In the genomic region with DNA sequence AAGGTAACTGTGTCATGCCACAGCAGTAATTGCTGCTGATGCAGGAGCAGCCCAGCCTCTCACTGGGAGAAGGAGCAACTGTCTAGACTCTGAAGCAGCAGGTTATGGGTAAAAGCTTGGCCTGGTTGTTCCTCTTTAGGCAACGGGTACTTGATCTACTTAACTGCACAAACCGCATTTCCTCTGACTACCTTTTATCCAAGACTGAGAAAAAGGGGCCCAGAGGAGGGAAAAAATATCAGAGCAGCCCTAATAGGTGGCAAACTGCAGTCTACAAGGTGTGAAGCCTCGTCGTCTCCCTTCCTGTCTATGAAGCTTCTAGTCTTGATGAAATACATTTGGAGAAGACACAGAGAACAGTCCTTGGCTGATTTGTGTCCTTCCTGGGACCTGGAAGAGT, we compare ENCODE assay signal across 8 mouse cellular contexts. TPM values are rescaled to one million over a fixed set of nuclear protein-coding genes. Genes with fewer than 3 reads are reported as not detected.
DNase-seq lines count a peak whose midpoint lies in the region; ATAC-seq and TF ChIP-seq lines count a peak whose summit lies in the region.

No protein-coding gene starts in this region.

- no peak for ATAC-seq in kidney, embryonic 15.5 days (replicated peaks; ENCODE audit: low FRiP score)
- ATAC-seq in hindbrain, postnatal 0 days = no peak
- no peak for ATAC-seq in midbrain, postnatal 0 days (ENCODE audit: low FRiP score)
- no peak for ATAC-seq in inflammation-experienced regulatory T-cells, adult 6 months

- WGBS in kidney, embryonic 15.5 days = 83% methylated on average over 4 of the region's 4 CpGs
- WGBS in hindbrain, postnatal 0 days = 75% methylated on average over 4 of the region's 4 CpGs
- WGBS in midbrain, postnatal 0 days = 81% methylated on average over 4 of the region's 4 CpGs

- TF ChIP-seq CTCF in hindbrain, postnatal 0 days (IDR thresholded peaks at IDR 0.05; ENCODE audit: low read depth) = no peak
- no peak for TF ChIP-seq CTCF in midbrain, postnatal 0 days (IDR thresholded peaks at IDR 0.05)

- peaks cover 25% of the 10 kb centered on the region for H3K4me1 ChIP-seq in kidney, embryonic 15.5 days
- H3K4me1 ChIP-seq in brown adipose tissue, adult 24 weeks (ENCODE audit: control insufficient read depth, insufficient read depth, insufficient read length, low read length) = peaks cover 7% of the 10 kb centered on the region; the same call in 1 of the 2 replicates
- peaks cover 15% of the 10 kb centered on the region; the same call in 1 of the 2 replicates for H3K4me1 ChIP-seq in hindbrain, postnatal 0 days (ENCODE audit: insufficient read depth, low read length)
- H3K4me1 ChIP-seq in midbrain, postnatal 0 days (ENCODE audit: insufficient read depth, low read length) = peaks cover 16% of the 10 kb centered on the region

- peak overlapping the region; percentile 98 for H3K27ac ChIP-seq in kidney, embryonic 15.5 days
- H3K27ac ChIP-seq in brown adipose tissue, adult 24 weeks (replicated peaks; ENCODE audit: low read depth, low read length) = peak overlapping the region; percentile 86
- peak overlapping the region; percentile 98 for H3K27ac ChIP-seq in hindbrain, postnatal 0 days
- peak overlapping the region; percentile 96 for H3K27ac ChIP-seq in midbrain, postnatal 0 days (ENCODE audit: low read depth, low read length)

- H3K4me3 ChIP-seq in kidney, embryonic 15.5 days (replicated peaks) = peak overlapping the region; percentile 84
- H3K4me3 ChIP-seq in brown adipose tissue, adult 24 weeks (ENCODE audit: insufficient read depth, low read depth, low read length) = peak overlapping the region; percentile 79
- peak overlapping the region; percentile 79 for H3K4me3 ChIP-seq in hindbrain, postnatal 0 days (ENCODE audit: low read length)
- H3K4me3 ChIP-seq in midbrain, postnatal 0 days (ENCODE audit: low read depth, low read length) = peak overlapping the region; percentile 86

- no peak for DNase-seq in kidney, adult 11 months
- DNase-seq in hindbrain, postnatal 0 days (ENCODE audit: low spot score) = no peak
- no peak for DNase-seq in midbrain, postnatal 0 days (ENCODE audit: low spot score)
- no peak for DNase-seq in cerebellum, postnatal 4 days (ENCODE audit: low spot score in 2 of 2)
- no peak for DNase-seq in ovary, postnatal 14 days (ENCODE audit: low spot score)

- H3K9me3 ChIP-seq in kidney, embryonic 15.5 days (replicated peaks) = peaks cover 5% of the 10 kb centered on the region; the same call in 1 of the 2 replicates
- H3K9me3 ChIP-seq in hindbrain, postnatal 0 days (ENCODE audit: low read length) = no peaks in the 10 kb centered on the region
- H3K9me3 ChIP-seq in midbrain, postnatal 0 days (ENCODE audit: low read length) = no peaks in the 10 kb centered on the region

- H3K4me2 ChIP-seq in kidney, embryonic 15.5 days = peak overlapping the region; percentile 74
- peak overlapping the region; percentile 83 for H3K4me2 ChIP-seq in hindbrain, postnatal 0 days (ENCODE audit: low read depth, low read length)
- H3K4me2 ChIP-seq in midbrain, postnatal 0 days (ENCODE audit: low read depth, low read length, poor library complexity, severe bottlenecking) = peak overlapping the region; percentile 82

- H3K36me3 ChIP-seq in kidney, embryonic 15.5 days = peaks cover 9% of the 10 kb centered on the region
- H3K36me3 ChIP-seq in hindbrain, postnatal 0 days (ENCODE audit: insufficient read depth, low read length) = peaks cover 7% of the 10 kb centered on the region; the same call in 1 of the 2 replicates
- peaks cover 11% of the 10 kb centered on the region; the same call in 1 of the 2 replicates for H3K36me3 ChIP-seq in midbrain, postnatal 0 days (ENCODE audit: insufficient read depth, low read length)

- 0 out of 2 replicates have a peak, but pooled peaks cover 6% of the 10 kb centered on the region for H3K27me3 ChIP-seq in kidney, embryonic 15.5 days
- no peaks in the 10 kb centered on the region for H3K27me3 ChIP-seq in hindbrain, postnatal 0 days (ENCODE audit: insufficient read depth, low read length)
- no peaks in the 10 kb centered on the region for H3K27me3 ChIP-seq in midbrain, postnatal 0 days (ENCODE audit: insufficient read depth, low read length)

- H3K9ac ChIP-seq in kidney, embryonic 15.5 days = peak overlapping the region; percentile 79; the same call in 1 of the 2 replicates
- peak overlapping the region; percentile 78 for H3K9ac ChIP-seq in hindbrain, postnatal 0 days (replicated peaks; ENCODE audit: low read length)
- H3K9ac ChIP-seq in midbrain, postnatal 0 days (replicated peaks; ENCODE audit: low read length, poor library complexity, severe bottlenecking) = peak overlapping the region; percentile 90

RNA-seq across cellular contexts. Expression of gene Capn10, which starts 0.6 kb away (rescaled TPM):
- 32.6 and 37.2 TPM in 2 replicates for polyA plus RNA-seq in kidney, embryonic 15.5 days (2015; fragmentation: Nextera tagmentation; extraction: Ambion mirVana)
- 6.1 and 6.8 TPM in 2 replicates for polyA plus RNA-seq in brown adipose tissue, adult 24 weeks (2012; ENCODE audit: insufficient read depth, insufficient read length, missing spikeins)
- 79.7 and 101 TPM in 2 replicates for total RNA-seq in hindbrain, postnatal 0 days (2014; rRNA removed)
- polyA plus RNA-seq in hindbrain, postnatal 0 days (2015; fragmentation: Nextera tagmentation; extraction: Ambion mirVana) = 50.4 and 51.0 TPM in 2 replicates
- total RNA-seq in midbrain, postnatal 0 days (2014; rRNA removed) = 84.7 and 101 TPM in 2 replicates
- polyA plus RNA-seq in midbrain, postnatal 0 days (2015; fragmentation: Nextera tagmentation; extraction: Ambion mirVana) = 52.8 and 55.6 TPM in 2 replicates
- 1 to 10 TPM; 4.6 to 7.3 (median 6.9) TPM for polyA plus RNA-seq in inflammation-experienced regulatory T-cells, adult 6 months (2017; shearing (Covaris generic))

RNA-seq across cellular contexts. Expression of gene Gpr35, which starts 17.1 kb away (rescaled TPM):
- polyA plus RNA-seq in kidney, embryonic 15.5 days (2015; fragmentation: Nextera tagmentation; extraction: Ambion mirVana) = 0.55 and 0.56 TPM in 2 replicates
- 0.67 TPM in 1 of 2 replicates, not detected in the other for polyA plus RNA-seq in brown adipose tissue, adult 24 weeks (2012; ENCODE audit: insufficient read depth, insufficient read length, missing spikeins)
- total RNA-seq in hindbrain, postnatal 0 days (2014; rRNA removed) = 0.32 and 0.42 TPM in 2 replicates
- 0.13 and 0.47 TPM in 2 replicates for polyA plus RNA-seq in hindbrain, postnatal 0 days (2015; fragmentation: Nextera tagmentation; extraction: Ambion mirVana)
- 0.76 and 0.88 TPM in 2 replicates for total RNA-seq in midbrain, postnatal 0 days (2014; rRNA removed)
- 0.36 and 0.73 TPM in 2 replicates for polyA plus RNA-seq in midbrain, postnatal 0 days (2015; fragmentation: Nextera tagmentation; extraction: Ambion mirVana)
- polyA plus RNA-seq in inflammation-experienced regulatory T-cells, adult 6 months (2017; shearing (Covaris generic)) = 1 to 10 TPM in 2 of 3 experiments, under 1 TPM in 1; 0.23 to 1.8 (median 1.7) TPM

RNA-seq across cellular contexts. Expression of gene Rnpepl1, which starts 23.0 kb away (rescaled TPM):
- polyA plus RNA-seq in kidney, embryonic 15.5 days (2015; fragmentation: Nextera tagmentation; extraction: Ambion mirVana) = 32.6 and 37.9 TPM in 2 replicates
- polyA plus RNA-seq in brown adipose tissue, adult 24 weeks (2012; ENCODE audit: insufficient read depth, insufficient read length, missing spikeins) = 54.5 and 68.2 TPM in 2 replicates
- total RNA-seq in hindbrain, postnatal 0 days (2014; rRNA removed) = 58.2 and 64.9 TPM in 2 replicates
- polyA plus RNA-seq in hindbrain, postnatal 0 days (2015; fragmentation: Nextera tagmentation; extraction: Ambion mirVana) = 25.5 and 31.3 TPM in 2 replicates
- 37.2 and 39.3 TPM in 2 replicates for total RNA-seq in midbrain, postnatal 0 days (2014; rRNA removed)
- 28.0 and 29.6 TPM in 2 replicates for polyA plus RNA-seq in midbrain, postnatal 0 days (2015; fragmentation: Nextera tagmentation; extraction: Ambion mirVana)
- 10 to 100 TPM; 20.5 to 34.1 (median 28.4) TPM for polyA plus RNA-seq in inflammation-experienced regulatory T-cells, adult 6 months (2017; shearing (Covaris generic))

RNA-seq across cellular contexts. Expression of gene Dusp28, which starts 26.8 kb away (rescaled TPM):
- 12.2 and 14.7 TPM in 2 replicates for polyA plus RNA-seq in kidney, embryonic 15.5 days (2015; fragmentation: Nextera tagmentation; extraction: Ambion mirVana)
- polyA plus RNA-seq in brown adipose tissue, adult 24 weeks (2012; ENCODE audit: insufficient read depth, insufficient read length, missing spikeins) = 25.5 and 29.2 TPM in 2 replicates
- 25.2 and 36.6 TPM in 2 replicates for total RNA-seq in hindbrain, postnatal 0 days (2014; rRNA removed)
- polyA plus RNA-seq in hindbrain, postnatal 0 days (2015; fragmentation: Nextera tagmentation; extraction: Ambion mirVana) = 21.9 and 22.8 TPM in 2 replicates
- total RNA-seq in midbrain, postnatal 0 days (2014; rRNA removed) = 30.2 and 34.8 TPM in 2 replicates
- polyA plus RNA-seq in midbrain, postnatal 0 days (2015; fragmentation: Nextera tagmentation; extraction: Ambion mirVana) = 24.6 and 25.4 TPM in 2 replicates
- 1 to 10 TPM; 3.9 to 5.0 (median 4.1) TPM for polyA plus RNA-seq in inflammation-experienced regulatory T-cells, adult 6 months (2017; shearing (Covaris generic))

RNA-seq across cellular contexts. Expression of gene Ankmy1, which starts 30.9 kb away (rescaled TPM):
- polyA plus RNA-seq in kidney, embryonic 15.5 days (2015; fragmentation: Nextera tagmentation; extraction: Ambion mirVana) = 0.43 and 0.54 TPM in 2 replicates
- 0.40 and 0.54 TPM in 2 replicates for polyA plus RNA-seq in brown adipose tissue, adult 24 weeks (2012; ENCODE audit: insufficient read depth, insufficient read length, missing spikeins)
- 0.25 TPM in 1 of 2 replicates, not detected in the other for total RNA-seq in hindbrain, postnatal 0 days (2014; rRNA removed)
- 0.39 and 0.62 TPM in 2 replicates for polyA plus RNA-seq in hindbrain, postnatal 0 days (2015; fragmentation: Nextera tagmentation; extraction: Ambion mirVana)
- 0.28 TPM in 1 of 2 replicates, not detected in the other for total RNA-seq in midbrain, postnatal 0 days (2014; rRNA removed)
- 0.39 and 0.56 TPM in 2 replicates for polyA plus RNA-seq in midbrain, postnatal 0 days (2015; fragmentation: Nextera tagmentation; extraction: Ambion mirVana)
- 1 to 10 TPM in 1 of 3 experiments, under 1 TPM in 2; 0.71 to 1.6 (median 0.94) TPM for polyA plus RNA-seq in inflammation-experienced regulatory T-cells, adult 6 months (2017; shearing (Covaris generic))
